Mouse (Mus musculus) kidney, adult 2 months (tissue): ENCODE data around the gene Asrgl1.

Experiments used
- CTCF ChIP-seq: fragments of 200-500 bp; conservative IDR thresholded peaks from 2 replicates; pipeline ENCODE4 v1.5.1; 2011; ENCODE audit warnings: low read depth, mild to moderate bottlenecking, control low read depth, low read length, moderate library complexity, mixed read lengths; ENCODE audit not compliant: insufficient read depth, insufficient read length
- POLR2A ChIP-seq: fragments of 200-500 bp; IDR thresholded peaks from one replicate; pipeline ENCODE4 v1.6.1; 2011; ENCODE audit warnings: low read depth, low read length, control low read depth

- TF ChIP-seq POLR2A (no peak), CTCF (no peak)
Measured at GRCm38 (mm10) chr19:9063831-9064230, 71.6 kb downstream of the Asrgl1 start.
